Mouse (Mus musculus) layer of hippocampus, adult 2 months (tissue): ENCODE measurements at regions not wholly inside any gene's neighbourhood (a gene's known extent, or its start where the extent isn't known, plus 50 kb on each side); places are given as distances from the start of the nearest gene placed in this dataset.
"Not testable (repeated sequence)": the region's sequence is repeated elsewhere in the genome, so short reads cannot be mapped to it uniquely, and the experiment has no call there.

ENCODE experiments used
- DNase-seq, 2 experiments: peaks; one replicate each; pipeline ENCODE4 v3.0.0; 2022; ENCODE audit warnings: low spot score in 2 of 2
- H3K27ac ChIP-seq: fragments of 200-600 bp; 2 replicates; pipeline ENCODE4 v1.8.1; 2022
- H3K4me3 ChIP-seq: fragments of 200-600 bp; 2 replicates; pipeline ENCODE4 v1.8.1; 2022; ENCODE audit warnings: mild to moderate bottlenecking
- CTCF ChIP-seq: fragments of 200-600 bp; conservative IDR thresholded peaks from 2 replicates; pipeline ENCODE4 v1.8.1; 2022; ENCODE audit warnings: antibody characterized with exemption, mild to moderate bottlenecking, moderate library complexity

DNA sequence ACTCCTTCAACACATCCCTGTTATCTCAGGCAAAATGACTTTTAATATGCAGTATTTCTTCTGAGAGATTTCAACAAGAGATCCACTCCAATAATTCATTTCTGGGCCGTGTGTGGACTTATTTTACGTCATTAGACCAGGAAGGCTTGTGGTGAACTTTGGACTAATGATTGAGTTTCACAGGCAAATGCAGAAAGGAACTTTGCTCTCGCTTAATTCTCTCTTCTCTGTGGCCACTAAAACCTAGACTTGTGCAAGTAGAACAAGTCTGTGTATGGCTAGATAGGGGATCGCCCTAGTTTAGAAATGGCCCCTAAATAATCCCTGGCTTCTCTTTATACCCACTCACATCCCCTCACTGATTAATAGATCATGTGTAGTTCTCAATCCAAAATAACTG lies 50.6 kb upstream of the Ppp1r12a start:
- H3K27ac ChIP-seq, result no peak overlapping the region
- no peak for DNase-seq
- no peak overlapping the region for H3K4me3 ChIP-seq
- TF ChIP-seq CTCF, result no peak

DNA sequence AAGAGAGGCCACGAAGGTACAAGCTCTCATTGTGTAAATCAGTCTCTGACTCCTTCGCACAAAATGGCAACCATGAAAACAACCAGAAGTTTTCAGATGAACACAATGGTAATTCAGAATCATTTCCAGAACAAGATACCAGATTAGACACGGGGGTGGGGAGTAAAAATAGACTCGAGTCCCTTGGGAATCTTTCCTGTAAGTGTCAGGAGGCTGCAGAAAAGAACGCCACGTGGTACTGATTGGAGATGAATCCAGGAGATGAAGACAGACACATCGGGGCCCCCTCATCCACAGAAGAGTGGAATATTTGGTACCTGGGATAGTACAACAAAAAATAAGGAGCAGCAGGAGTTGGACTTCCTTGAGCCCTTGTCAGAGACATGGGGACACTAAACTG lies 51.1 kb upstream of the Ppp1r12a start:
- DNase-seq, result no peak
- no peak overlapping the region for H3K27ac ChIP-seq
- no peak overlapping the region for H3K4me3 ChIP-seq
- no peak for TF ChIP-seq CTCF

DNA sequence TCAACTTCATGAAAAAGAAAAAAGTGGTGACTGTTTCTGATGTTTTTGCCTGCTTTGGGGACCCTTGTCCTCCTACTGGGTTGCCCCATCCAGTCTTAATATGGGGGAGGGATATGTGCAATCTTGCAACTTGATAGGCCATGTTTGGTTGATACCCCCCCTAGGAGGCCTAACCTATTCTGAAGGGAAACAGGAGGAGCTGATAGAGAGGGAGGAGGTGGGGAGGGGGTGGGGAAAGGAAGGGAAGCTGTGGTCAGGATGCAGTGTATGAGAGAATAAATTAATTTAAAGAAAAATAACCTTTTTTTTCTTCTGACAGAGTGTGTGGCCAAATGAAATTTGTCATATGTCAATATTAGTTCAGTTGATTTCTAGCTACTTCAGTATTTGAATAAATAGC lies 51.8 kb upstream of the Ppp1r12a start:
- Histone ChIP-seq H3K4me3 (no peak overlapping the region), H3K27ac (no peak overlapping the region)

DNA sequence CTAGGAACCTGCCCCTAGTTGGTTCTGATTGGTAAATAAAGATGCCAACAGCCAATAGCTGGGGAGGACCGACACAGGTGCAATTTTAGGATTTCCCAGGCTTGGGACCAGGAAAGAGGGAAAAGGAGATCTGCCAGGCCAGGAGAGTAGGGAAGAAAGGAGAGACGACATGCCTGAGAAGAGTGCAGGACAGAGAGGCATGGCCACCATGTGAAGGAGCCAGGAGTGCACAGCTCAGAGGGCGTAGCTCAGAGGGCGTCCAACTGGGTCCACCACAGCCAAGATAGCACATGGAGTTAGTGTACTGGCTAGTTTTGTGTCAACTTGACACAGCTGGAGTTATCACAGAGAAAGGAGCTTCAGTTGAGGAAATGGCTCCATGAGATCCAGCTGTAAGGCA lies 53.5 kb upstream of the Ppp1r12a start:
- H3K4me3 ChIP-seq, DNase-seq, H3K27ac ChIP-seq: not testable (repeated sequence)

More for the DNA sequence above, 51.8 kb upstream of the Ppp1r12a start:
- TF ChIP-seq CTCF, result no peak
- no peak for DNase-seq

DNA sequence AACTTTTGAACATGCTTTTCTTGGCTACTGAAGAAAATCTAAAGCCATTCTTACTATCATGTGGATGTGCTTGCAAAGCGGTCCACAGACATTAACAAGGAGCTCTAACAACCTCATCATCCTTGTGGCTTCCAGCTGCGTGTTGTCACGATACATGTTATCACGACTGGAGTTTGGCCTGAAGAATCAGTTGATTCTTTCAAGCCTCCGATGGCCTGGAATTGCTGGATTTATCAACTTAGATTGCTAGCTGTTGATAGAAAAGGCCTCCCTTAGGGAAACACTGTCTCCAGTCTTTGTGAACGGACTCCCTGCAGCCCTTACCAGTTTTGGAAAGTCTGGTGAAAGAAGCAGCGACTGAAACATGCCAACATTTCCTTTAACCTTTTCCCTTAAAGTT lies 60.5 kb upstream of the Ppp1r12a start:
- no peak overlapping the region for H3K4me3 ChIP-seq
- no peak for DNase-seq
- no peak overlapping the region for H3K27ac ChIP-seq
- TF ChIP-seq CTCF, result no peak

DNA sequence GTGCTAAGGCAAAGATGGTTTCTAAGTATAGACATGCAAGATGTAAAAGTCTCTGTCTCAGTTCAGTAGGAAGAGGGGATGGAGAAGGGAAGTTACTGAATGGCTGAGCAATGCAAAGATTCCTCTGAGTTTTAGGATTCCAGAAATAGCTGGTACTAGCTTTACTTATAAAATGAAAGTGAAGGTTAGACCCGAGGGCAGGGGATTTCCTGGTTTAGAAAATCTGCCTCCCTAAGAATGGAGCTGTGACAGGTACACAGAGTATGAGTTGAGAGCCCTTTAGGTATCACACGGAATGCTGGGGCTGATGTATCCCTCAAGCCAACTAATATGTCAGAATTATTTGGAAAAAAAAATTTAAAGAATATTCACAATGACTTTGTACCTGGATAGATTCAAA lies 69.0 kb upstream of the Ppp1r12a start:
- H3K27ac ChIP-seq, result no peak overlapping the region
- no peak for DNase-seq
- no peak for TF ChIP-seq CTCF
- no peak overlapping the region for H3K4me3 ChIP-seq

DNA sequence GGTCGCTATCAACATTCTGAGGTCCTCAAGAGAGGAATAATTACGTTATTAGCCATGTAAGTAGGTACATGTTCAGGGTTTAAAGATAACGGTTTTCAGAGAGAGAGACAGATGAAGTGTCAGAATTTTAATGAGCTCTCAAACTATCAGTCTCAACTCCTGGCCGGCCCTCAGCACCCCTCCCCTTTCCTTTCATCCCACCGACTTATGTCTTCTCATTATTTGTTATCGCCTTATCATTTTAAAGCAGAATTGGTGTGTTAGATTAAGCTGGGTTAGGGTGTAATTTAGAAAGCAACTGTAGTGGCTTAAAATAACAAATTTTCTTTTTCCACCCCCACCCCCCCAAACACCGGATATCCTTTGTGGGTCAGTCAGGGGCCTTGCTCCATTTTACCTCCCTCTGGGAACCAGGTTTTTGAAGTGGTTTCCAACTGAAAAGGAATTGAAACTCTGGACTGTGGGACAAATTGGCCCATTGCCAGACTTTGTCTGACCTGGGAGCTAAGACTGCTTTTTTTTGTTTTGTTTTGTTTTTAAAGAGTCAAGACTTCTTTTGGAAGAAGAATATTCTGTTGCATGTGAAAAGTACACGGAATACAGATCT lies 72.5 kb upstream of the Ppp1r12a start:
- Histone ChIP-seq H3K27ac (peak overlapping the region; percentile 62), H3K4me3 (no peak overlapping the region)
- DNase-seq, result no peak
- TF ChIP-seq CTCF, result no peak

DNA sequence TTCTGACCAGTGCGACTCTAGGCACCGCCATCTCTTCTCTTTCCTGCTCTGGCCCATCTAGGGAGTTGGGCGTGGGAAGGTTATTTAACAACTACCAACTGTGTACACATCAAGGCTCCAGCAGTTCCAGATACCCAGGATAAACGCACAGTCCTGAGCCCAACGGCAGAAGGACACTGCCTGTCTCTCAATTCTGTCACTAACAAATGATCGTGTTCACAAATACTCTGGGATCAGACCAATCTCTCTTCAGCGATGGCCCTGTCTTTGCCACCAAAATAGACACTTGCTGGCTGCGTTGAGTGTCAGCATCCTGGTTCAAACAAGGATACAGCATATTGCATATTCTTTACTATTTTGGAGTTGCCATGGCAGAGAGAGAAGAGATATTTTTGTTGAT lies 73.1 kb upstream of the Ppp1r12a start:
- Histone ChIP-seq H3K4me3 (no peak overlapping the region; the same call in 1 of the 2 replicates), H3K27ac (peak overlapping the region; percentile 62)
- DNase-seq, result no peak
- no peak for TF ChIP-seq CTCF

DNA sequence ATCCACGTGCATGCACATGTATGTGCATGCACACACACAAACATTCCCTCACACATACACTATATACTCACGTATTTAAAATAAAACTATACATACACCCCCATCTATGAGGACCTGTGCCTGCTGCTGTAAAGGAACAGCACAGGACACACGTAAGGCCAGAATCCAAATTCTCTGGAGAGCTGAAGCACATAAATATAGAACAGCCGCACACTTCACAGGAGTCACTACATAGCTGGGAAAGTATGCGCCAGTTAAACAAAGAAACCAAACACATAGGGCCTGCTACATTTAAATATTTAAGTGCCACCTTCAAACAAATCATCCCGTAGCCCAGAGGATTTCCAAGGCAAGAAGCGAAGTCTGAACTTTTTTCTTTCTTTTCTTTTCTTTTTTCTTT lies 73.8 kb upstream of the Ppp1r12a start:
- no peak for DNase-seq
- Histone ChIP-seq H3K27ac (0 out of 2 replicates have a peak overlapping the region, but pooled peaks have one; percentile 62), H3K4me3 (no peak overlapping the region)
- no peak for TF ChIP-seq CTCF

DNA sequence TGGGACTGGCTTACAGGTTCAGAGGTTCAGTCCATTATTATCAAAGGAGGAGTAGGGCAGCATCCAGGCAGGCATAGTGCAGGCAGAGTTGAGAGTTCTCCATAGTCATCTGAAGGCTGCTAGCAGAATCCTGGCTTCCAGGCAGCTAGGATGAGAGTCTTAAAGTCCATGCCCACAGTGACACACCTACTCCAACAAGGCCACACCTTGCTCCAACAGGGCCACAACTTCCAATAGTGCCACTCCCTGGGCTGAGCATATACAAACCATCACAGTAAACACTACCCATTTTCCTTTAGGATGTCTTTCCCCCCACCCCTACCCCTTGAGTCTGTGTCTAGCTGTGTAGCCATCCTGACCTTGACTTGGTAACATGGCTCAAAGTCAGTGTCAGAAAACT lies 78.8 kb upstream of the Ppp1r12a start:
- no peak for DNase-seq
- Histone ChIP-seq H3K4me3 (no peak overlapping the region), H3K27ac (no peak overlapping the region)
- no peak for TF ChIP-seq CTCF

DNA sequence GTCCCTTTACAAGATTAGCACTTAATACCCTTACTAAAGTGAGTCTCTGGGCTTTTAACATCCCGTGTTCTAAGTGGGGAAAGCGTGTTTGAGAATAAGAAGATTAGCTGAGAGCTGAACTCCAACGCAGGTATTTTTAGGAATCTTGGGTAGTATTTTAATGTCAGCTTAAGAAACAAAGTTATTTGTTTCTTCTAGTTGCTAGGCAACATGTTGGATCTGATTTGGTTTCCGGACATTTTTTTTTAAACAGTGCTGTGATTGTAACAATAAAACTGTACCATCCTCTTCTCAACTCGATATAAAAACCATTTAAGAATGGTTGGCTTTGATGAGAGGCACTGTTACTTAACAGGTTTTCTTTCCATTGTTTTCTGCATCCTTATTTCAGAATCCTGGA lies 86.8 kb upstream of the Ppp1r12a start:
- Histone ChIP-seq H3K27ac (0 out of 2 replicates have a peak overlapping the region, but pooled peaks have one; percentile 25), H3K4me3 (no peak overlapping the region)
- no peak for TF ChIP-seq CTCF
- DNase-seq, result no peak

DNA sequence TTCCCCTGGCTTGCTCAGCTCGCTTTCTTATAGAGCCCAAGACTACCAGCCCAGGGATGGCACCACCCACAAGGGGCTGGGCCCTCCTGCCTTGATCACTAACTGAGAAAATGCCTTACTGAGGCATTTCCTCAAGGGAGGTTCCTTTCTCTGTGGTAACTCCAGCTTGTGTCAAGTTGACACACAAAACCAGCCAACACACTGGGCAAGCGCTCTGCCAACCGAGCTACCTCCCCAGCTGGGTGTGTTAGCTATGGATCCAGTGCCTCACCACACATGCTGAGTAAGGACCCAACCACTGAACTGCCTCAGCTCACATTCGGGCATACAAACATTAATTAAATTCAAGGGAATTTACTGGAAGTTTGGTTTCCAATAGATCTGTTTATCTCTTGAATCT lies 88.2 kb upstream of the Ppp1r12a start:
- no peak for DNase-seq
- TF ChIP-seq CTCF, result no peak
- H3K4me3 ChIP-seq, result no peak overlapping the region
- no peak overlapping the region for H3K27ac ChIP-seq

DNA sequence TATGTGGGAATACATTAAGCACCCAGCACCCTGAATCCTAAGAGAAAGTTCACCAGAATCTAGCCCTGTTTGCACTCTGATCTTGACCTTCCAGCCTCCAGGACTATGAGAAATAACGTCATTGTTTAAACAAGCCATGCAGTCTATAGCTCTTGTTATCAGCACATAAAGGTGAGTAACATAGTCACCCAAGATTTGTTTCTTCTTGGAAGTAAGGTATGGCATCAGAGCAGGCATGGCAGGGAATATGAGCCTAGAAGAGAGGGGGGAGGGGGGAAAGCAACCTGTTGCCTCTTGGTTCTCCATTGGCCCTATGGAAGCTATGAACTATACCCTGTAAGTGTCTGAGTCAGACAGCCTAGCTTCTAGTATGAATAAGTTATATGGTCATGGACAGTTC lies 89.8 kb upstream of the Ppp1r12a start:
- H3K27ac ChIP-seq, result peak overlapping the region; percentile 0; the same call in 1 of the 2 replicates
- no peak for TF ChIP-seq CTCF
- no peak for DNase-seq
- H3K4me3 ChIP-seq, result no peak overlapping the region

DNA sequence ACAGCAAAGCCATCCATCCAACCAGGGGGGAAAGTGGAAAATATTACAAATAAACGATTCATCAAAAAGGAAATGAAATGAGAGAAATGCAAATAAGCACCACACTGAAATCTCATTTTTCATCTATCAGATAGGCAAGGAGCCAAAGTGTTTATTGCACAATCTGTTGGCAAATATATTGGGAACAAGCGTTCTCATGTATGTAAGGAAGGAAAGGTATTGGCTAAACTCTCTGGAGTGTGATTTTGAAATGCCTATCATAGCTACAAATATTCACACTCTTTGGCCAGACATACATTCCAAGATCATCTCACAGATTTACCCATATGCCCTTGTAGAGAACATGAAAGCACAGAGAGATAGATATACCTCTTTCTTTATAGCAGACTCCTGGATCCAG lies 90.6 kb upstream of the Ppp1r12a start:
- Histone ChIP-seq H3K27ac (peak overlapping the region; percentile 0; the same call in 1 of the 2 replicates), H3K4me3 (no peak overlapping the region)
- no peak for TF ChIP-seq CTCF
- peak in 1 of 2 experiments; percentile 22 for DNase-seq

DNA sequence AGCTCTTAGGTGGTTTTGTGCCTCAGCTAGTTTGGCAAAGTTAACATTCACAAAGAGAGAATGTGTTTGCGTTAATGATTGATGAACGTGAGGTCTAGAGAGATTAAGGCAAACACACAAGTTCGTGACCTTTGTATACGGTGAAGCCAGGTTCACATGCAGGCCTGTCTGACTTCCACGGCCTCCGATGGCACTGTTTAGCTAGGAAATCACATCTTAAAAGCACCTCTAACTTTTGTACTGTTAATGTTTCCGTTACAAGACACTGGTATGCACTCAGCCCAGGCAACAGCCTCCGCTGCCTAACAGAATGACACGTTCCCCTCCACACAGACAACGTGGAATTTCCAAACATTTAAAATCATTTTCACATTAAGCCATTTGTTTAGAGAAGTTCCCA lies 94.3 kb upstream of the Ppp1r12a start:
- no peak for DNase-seq
- TF ChIP-seq CTCF, result no peak
- H3K27ac ChIP-seq, result no peak overlapping the region
- no peak overlapping the region for H3K4me3 ChIP-seq
